In the genomic region with DNA sequence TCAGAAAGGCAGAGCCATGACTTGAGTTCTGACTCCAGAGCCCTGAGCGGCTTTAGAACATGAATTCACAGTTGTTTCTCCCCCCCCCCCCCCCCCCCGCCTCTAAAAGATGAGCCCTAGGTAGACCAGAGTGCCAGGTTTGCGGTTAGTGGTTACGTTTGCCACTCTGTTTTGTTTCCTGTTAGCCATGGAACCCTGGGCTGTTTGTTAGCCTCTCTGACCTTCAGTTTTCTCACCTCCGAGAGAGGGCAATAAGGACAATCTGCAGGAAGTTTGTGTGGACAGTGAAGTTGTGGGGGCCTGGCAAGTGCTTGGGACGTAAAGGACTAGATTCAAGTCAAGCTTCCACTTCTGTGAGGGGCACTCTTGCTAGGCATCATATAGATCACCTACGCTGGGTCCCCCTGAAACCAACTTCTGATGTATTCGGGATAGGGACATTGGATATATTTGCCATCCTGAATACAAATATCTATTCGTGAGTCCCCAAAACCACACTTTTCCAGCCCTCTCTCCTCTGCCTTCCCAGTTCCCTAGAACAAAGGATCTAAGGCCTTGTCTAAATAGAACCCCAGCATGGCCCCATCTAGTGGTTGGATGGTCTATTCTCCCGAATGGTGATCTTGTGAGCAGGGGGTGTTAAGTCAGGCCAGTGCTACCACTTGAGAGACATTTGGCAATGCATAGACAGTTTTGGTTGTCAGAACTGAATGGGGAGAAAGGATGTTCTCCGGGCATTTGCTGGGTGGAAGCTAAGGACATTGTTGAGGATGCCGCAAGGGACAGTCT, we compare ENCODE assay signal across 9 mouse cellular contexts.
DNase-seq lines count a peak whose midpoint lies in the region; ATAC-seq and TF ChIP-seq lines count a peak whose summit lies in the region.
"Had no signal": no experiment of that assay in that cellular context is flagged by ENCODE, and none has a peak within 500 bp of the region (broad histone marks: within the 10 kb centered on the region; RNA-seq: fewer than 3 reads in every experiment).

No protein-coding gene starts in this region.

- H3K27me3 ChIP-seq in midbrain, postnatal 0 days (ENCODE audit: insufficient read depth, low read length) = no peaks in the 10 kb centered on the region; the same call in 1 of the 2 replicates
- 0 out of 2 replicates have a peak, but pooled peaks cover 4% of the 10 kb centered on the region for H3K27me3 ChIP-seq in midbrain, embryonic 15.5 days (replicated peaks)
- no peaks in the 10 kb centered on the region for H3K27me3 ChIP-seq in embryonic facial prominence, embryonic 11.5 days (ENCODE audit: control insufficient read depth, insufficient read depth, low read length)

- TF ChIP-seq CTCF in midbrain, postnatal 0 days (IDR thresholded peaks at IDR 0.05) = peak; percentile 64

- intact Hi-C loops in heart, postnatal 10 days (cut with DNase I) = no loop called here

- H3K4me1 ChIP-seq in midbrain, postnatal 0 days (ENCODE audit: insufficient read depth, low read length) = peaks cover 6% of the 10 kb centered on the region
- H3K4me1 ChIP-seq in midbrain, embryonic 15.5 days = peaks cover 21% of the 10 kb centered on the region
- peaks cover 5% of the 10 kb centered on the region for H3K4me1 ChIP-seq in embryonic facial prominence, embryonic 11.5 days (ENCODE audit: control insufficient read depth, insufficient read depth, low read length)

- H3K9me3 ChIP-seq in midbrain, postnatal 0 days (ENCODE audit: low read length) = no peaks in the 10 kb centered on the region
- H3K9me3 ChIP-seq in midbrain, embryonic 15.5 days = no peaks in the 10 kb centered on the region
- no peaks in the 10 kb centered on the region for H3K9me3 ChIP-seq in embryonic facial prominence, embryonic 11.5 days (replicated peaks; ENCODE audit: control insufficient read depth, low read length)

- ATAC-seq in midbrain, postnatal 0 days (ENCODE audit: low FRiP score) = no peak
- ATAC-seq in midbrain, embryonic 15.5 days (replicated peaks) = no peak
- no peak for ATAC-seq in embryonic facial prominence, embryonic 11.5 days (replicated peaks; ENCODE audit: insufficient number of reproducible peaks, low FRiP score, low TSS enrichment, low read depth)

- no peak overlapping the region for H3K27ac ChIP-seq in midbrain, postnatal 0 days (ENCODE audit: low read depth, low read length)
- no peak overlapping the region for H3K27ac ChIP-seq in midbrain, embryonic 15.5 days
- no peak overlapping the region for H3K27ac ChIP-seq in embryonic facial prominence, embryonic 11.5 days (replicated peaks; ENCODE audit: low read depth, low read length)

- no peaks in the 10 kb centered on the region for H3K36me3 ChIP-seq in midbrain, postnatal 0 days (ENCODE audit: insufficient read depth, low read length)
- H3K36me3 ChIP-seq in midbrain, embryonic 15.5 days (replicated peaks) = no peaks in the 10 kb centered on the region
- no peaks in the 10 kb centered on the region for H3K36me3 ChIP-seq in embryonic facial prominence, embryonic 11.5 days (replicated peaks; ENCODE audit: control insufficient read depth, insufficient read depth, low read depth, low read length)
- H3K36me3 ChIP-seq: heart, embryonic 10.5 days had no signal

- 89% methylated on average over 11 of the region's 12 CpGs for WGBS in midbrain, postnatal 0 days
- 82% methylated on average over 12 of the region's 12 CpGs for WGBS in midbrain, embryonic 15.5 days
- 79% methylated on average over 11 of the region's 12 CpGs for whole genome bisulfite sequencing in embryonic facial prominence, embryonic 11.5 days

- H3K9ac ChIP-seq in midbrain, postnatal 0 days (replicated peaks; ENCODE audit: low read length, poor library complexity, severe bottlenecking) = no peak overlapping the region
- H3K9ac ChIP-seq in midbrain, embryonic 15.5 days = no peak overlapping the region
- no peak overlapping the region for H3K9ac ChIP-seq in embryonic facial prominence, embryonic 11.5 days (replicated peaks; ENCODE audit: low read length)

- no peak overlapping the region for H3K4me2 ChIP-seq in midbrain, postnatal 0 days (ENCODE audit: low read depth, low read length, poor library complexity, severe bottlenecking)
- H3K4me2 ChIP-seq in midbrain, embryonic 15.5 days = no peak overlapping the region
- no peak overlapping the region for H3K4me2 ChIP-seq in embryonic facial prominence, embryonic 11.5 days (ENCODE audit: low read depth, low read length)

- H3K4me3 ChIP-seq in midbrain, postnatal 0 days (ENCODE audit: low read depth, low read length) = no peak overlapping the region
- no peak overlapping the region for H3K4me3 ChIP-seq in midbrain, embryonic 15.5 days
- no peak overlapping the region for H3K4me3 ChIP-seq in embryonic facial prominence, embryonic 11.5 days (ENCODE audit: low read depth, low read length)

- DNase-seq in heart, postnatal 10 days = peak; percentile 21 to 27
- DNase-seq in heart, adult 11 months = no peak
- peak; percentile 52 for DNase-seq in midbrain, postnatal 0 days (ENCODE audit: low spot score)
- DNase-seq in embryonic facial prominence, embryonic 11.5 days (ENCODE audit: low spot score) = peak; percentile 57
- DNase-seq in thymus, postnatal 25 days = peak; percentile 57
- no peak for DNase-seq in testis, postnatal 10 days (ENCODE audit: low spot score)
- no peak for DNase-seq in kidney, postnatal 10 days

Comparison
In these comparisons a context has a peak if more than half of its experiments do, and no peak if none do; other contexts are left out.
1. DNase-seq: peak in heart, postnatal 10 days (2 of 2), midbrain, postnatal 0 days (single experiment), embryonic facial prominence, embryonic 11.5 days (single experiment) and thymus, postnatal 25 days (single experiment); none in heart, adult 11 months (single experiment), testis, postnatal 10 days (single experiment) and kidney, postnatal 10 days (single experiment).